Mouse (Mus musculus): ENCODE data around the gene Selenbp2.
"Not testable (repeated sequence)": the region's sequence is repeated elsewhere in the genome, so short reads cannot be mapped to it uniquely, and the experiment has no call there.

- not testable (repeated sequence) for TF ChIP-seq CTCF, EP300 (IDR thresholded peaks at IDR 0.05; ENCODE audit: low read depth)
Observed at GRCm38 (mm10) chr3:94710591-94710990, 17.2 kb downstream of the Selenbp2 start.
